Mouse (Mus musculus): ENCODE data around the gene Tpx2. TPM values are rescaled to one million over a fixed set of nuclear protein-coding genes. Genes with fewer than 3 reads are reported as not detected.
A peak's percentile ranks its signal among the peaks of the same experiment; 100 is the strongest.

Gene Tpx2
- polyA plus RNA-seq, 1 experiment from 2014 or later, result 16.1 TPM

- 54% methylated on average over 3 of the region's 3 CpGs for WGBS
- Histone ChIP-seq H3K4me3 (ENCODE audit: low read depth, low read length) (no peak overlapping the region), H3K4me1 (replicated peaks; ENCODE audit: control insufficient read depth, insufficient read depth, low read length) (peaks cover 15% of the 10 kb centered on the region), H3K36me3 (ENCODE audit: control insufficient read depth, insufficient read depth) (peaks cover 4% of the 10 kb centered on the region; the same call in 1 of the 2 replicates), H3K4me2 (replicated peaks; ENCODE audit: low read depth) (peak overlapping the region; percentile 27), H3K9me3 (ENCODE audit: control insufficient read depth) (no peaks in the 10 kb centered on the region), H3K9ac (ENCODE audit: low read depth, low read length) (no peak overlapping the region), H3K27me3 (replicated peaks; ENCODE audit: control insufficient read depth, insufficient read depth, low read length) (no peaks in the 10 kb centered on the region), H3K27ac (ENCODE audit: low read depth, low read length) (peak overlapping the region; percentile 51)
- no peak for TF ChIP-seq CTCF (IDR thresholded peaks at IDR 0.05; ENCODE audit: low read depth)
- ATAC-seq, result no peak
Measured at GRCm38 (mm10) chr2:152824438-152825167, 23.2 kb upstream of the Tpx2 start.

DNA sequence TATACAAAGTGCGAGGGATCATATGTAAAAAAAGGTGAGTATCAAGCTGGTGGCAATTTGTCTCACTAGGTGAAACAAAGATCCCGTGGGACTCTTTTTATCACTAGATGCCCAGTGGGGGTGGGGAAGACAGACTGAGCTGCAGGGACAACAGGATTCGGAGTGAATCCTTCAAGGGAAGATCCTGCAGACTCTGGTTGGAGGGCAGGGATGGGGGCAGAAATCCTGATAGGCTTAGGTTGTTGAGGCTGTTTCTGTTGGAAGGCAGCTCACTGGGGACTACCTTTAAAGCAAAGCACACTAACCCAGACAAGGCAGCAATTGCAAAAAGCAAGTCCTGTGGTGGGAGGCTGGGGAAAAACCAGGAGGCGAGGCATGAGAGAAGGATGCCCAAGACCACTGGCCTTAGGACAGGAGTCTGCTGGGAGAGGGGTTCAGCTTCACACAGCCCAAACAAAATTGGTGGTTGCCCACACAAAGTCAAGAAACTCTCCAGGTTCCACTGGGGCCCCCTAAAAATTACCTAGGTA lies 22.5 kb upstream of the Tpx2 start:
- Histone ChIP-seq H3K9ac (ENCODE audit: low read depth, low read length) (no peak overlapping the region), H3K4me1 (replicated peaks; ENCODE audit: control insufficient read depth, insufficient read depth, low read length) (peaks cover 15% of the 10 kb centered on the region), H3K27me3 (replicated peaks; ENCODE audit: control insufficient read depth, insufficient read depth, low read length) (no peaks in the 10 kb centered on the region), H3K36me3 (ENCODE audit: control insufficient read depth, insufficient read depth) (0 out of 2 replicates have a peak, but pooled peaks cover 2% of the 10 kb centered on the region), H3K9me3 (ENCODE audit: control insufficient read depth) (no peaks in the 10 kb centered on the region), H3K27ac (ENCODE audit: low read depth, low read length) (peak overlapping the region; percentile 51), H3K4me2 (replicated peaks; ENCODE audit: low read depth) (peak overlapping the region; percentile 27), H3K4me3 (ENCODE audit: low read depth, low read length) (no peak overlapping the region)
- TF ChIP-seq CTCF (IDR thresholded peaks at IDR 0.05; ENCODE audit: low read depth), result no peak
- 57% methylated on average over 4 of the region's 4 CpGs for WGBS
- no peak for ATAC-seq

DNA sequence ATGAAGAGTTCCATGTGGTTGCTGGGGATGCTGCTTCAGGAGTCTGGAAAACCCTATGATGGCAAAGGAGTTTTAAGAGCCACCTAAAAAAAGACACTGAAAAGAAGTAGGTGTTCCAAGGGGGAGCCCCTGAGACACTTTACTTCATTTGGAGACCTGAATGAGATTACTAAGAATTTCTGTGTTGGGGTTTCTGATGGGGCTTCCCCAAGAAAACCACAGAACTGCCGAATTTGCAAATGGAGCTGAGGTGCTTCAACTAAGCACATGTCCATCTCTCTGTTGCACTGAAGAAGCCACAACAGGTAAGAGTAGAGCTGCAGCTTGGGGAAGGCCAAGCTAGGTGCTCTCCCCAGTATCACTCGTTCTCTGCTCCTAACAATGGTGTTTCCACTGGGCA lies 22.1 kb upstream of the Tpx2 start:
- TF ChIP-seq CTCF (IDR thresholded peaks at IDR 0.05; ENCODE audit: low read depth), result no peak
- 85% methylated on average over 2 of the region's 2 CpGs for WGBS
- no peak for ATAC-seq
- Histone ChIP-seq H3K27ac (ENCODE audit: low read depth, low read length) (no peak overlapping the region), H3K9me3 (ENCODE audit: control insufficient read depth) (no peaks in the 10 kb centered on the region), H3K4me1 (replicated peaks; ENCODE audit: control insufficient read depth, insufficient read depth, low read length) (peaks cover 15% of the 10 kb centered on the region), H3K9ac (ENCODE audit: low read depth, low read length) (no peak overlapping the region), H3K36me3 (ENCODE audit: control insufficient read depth, insufficient read depth) (0 out of 2 replicates have a peak, but pooled peaks cover 2% of the 10 kb centered on the region), H3K27me3 (replicated peaks; ENCODE audit: control insufficient read depth, insufficient read depth, low read length) (no peaks in the 10 kb centered on the region), H3K4me2 (replicated peaks; ENCODE audit: low read depth) (no peak overlapping the region; the same call in 1 of the 2 replicates), H3K4me3 (ENCODE audit: low read depth, low read length) (no peak overlapping the region)

- no peak for TF ChIP-seq CTCF (IDR thresholded peaks at IDR 0.05; ENCODE audit: low read depth)
- H3K36me3 ChIP-seq (ENCODE audit: control insufficient read depth, insufficient read depth), result 0 out of 2 replicates have a peak, but pooled peaks cover 2% of the 10 kb centered on the region
- H3K9me3 ChIP-seq (ENCODE audit: control insufficient read depth), result no peaks in the 10 kb centered on the region
- peaks cover 15% of the 10 kb centered on the region for H3K4me1 ChIP-seq (replicated peaks; ENCODE audit: control insufficient read depth, insufficient read depth, low read length)
- H3K9ac ChIP-seq (ENCODE audit: low read depth, low read length), result no peak overlapping the region
- H3K4me3 ChIP-seq (ENCODE audit: low read depth, low read length), result no peak overlapping the region
- WGBS, result 74% methylated on average over 3 of the region's 3 CpGs
- H3K27me3 ChIP-seq (replicated peaks; ENCODE audit: control insufficient read depth, insufficient read depth, low read length), result no peaks in the 10 kb centered on the region
- H3K4me2 ChIP-seq (replicated peaks; ENCODE audit: low read depth), result no peak overlapping the region
- H3K27ac ChIP-seq (ENCODE audit: low read depth, low read length), result no peak overlapping the region
- no peak for ATAC-seq
Measured at GRCm38 (mm10) chr2:152826481-152826880, 21.3 kb upstream of the Tpx2 start.

DNA sequence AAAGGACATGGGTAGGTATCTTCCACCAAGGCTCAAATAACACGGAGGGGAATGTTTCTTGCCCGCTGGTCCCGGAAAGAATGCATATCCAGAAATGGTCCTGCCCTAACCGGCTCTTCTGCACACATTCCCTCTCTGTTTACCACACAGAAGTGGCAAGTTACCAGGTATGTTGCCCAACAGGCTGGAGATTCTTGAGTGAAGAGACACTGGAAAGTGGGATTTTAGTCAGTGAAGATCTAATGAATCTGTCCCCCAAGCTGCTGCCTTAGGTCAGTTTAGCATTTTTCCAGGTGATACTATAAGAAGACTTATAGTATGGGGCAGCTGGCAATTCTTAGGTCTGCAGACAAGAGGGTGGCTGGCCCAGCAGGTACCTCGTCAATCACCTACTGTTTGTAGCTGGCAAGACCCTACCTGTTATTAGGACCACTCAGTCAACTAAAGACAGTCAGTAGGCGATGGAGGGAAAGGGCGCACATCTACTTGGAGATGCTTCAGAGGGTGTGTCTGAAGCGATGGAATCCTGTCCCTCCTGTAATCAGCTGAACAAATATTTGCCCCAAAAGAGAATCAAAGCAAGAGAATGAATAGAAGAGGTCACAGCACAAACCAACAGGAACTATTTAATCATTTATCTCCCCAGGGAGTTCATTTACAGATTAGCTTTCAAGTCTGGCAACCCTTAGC lies 20.3 kb upstream of the Tpx2 start:
- Histone ChIP-seq H3K4me3 (ENCODE audit: low read depth, low read length) (peak overlapping the region; percentile 80; the same call in 1 of the 2 replicates), H3K36me3 (ENCODE audit: control insufficient read depth, insufficient read depth) (0 out of 2 replicates have a peak, but pooled peaks cover 2% of the 10 kb centered on the region), H3K27me3 (replicated peaks; ENCODE audit: control insufficient read depth, insufficient read depth, low read length) (no peaks in the 10 kb centered on the region), H3K4me1 (replicated peaks; ENCODE audit: control insufficient read depth, insufficient read depth, low read length) (peaks cover 15% of the 10 kb centered on the region), H3K27ac (ENCODE audit: low read depth, low read length) (peak overlapping the region; percentile 98), H3K4me2 (replicated peaks; ENCODE audit: low read depth) (peak overlapping the region; percentile 80), H3K9me3 (ENCODE audit: control insufficient read depth) (no peaks in the 10 kb centered on the region), H3K9ac (ENCODE audit: low read depth, low read length) (no peak overlapping the region; the same call in 1 of the 2 replicates)
- 46% methylated on average over 8 of the region's 8 CpGs for WGBS
- TF ChIP-seq CTCF (IDR thresholded peaks at IDR 0.05; ENCODE audit: low read depth), result no peak
- no peak for ATAC-seq

- Histone ChIP-seq H3K9ac (ENCODE audit: low read depth, low read length) (no peak overlapping the region), H3K27me3 (replicated peaks; ENCODE audit: control insufficient read depth, insufficient read depth, low read length) (no peaks in the 10 kb centered on the region), H3K4me2 (replicated peaks; ENCODE audit: low read depth) (peak overlapping the region; percentile 80), H3K27ac (ENCODE audit: low read depth, low read length) (peak overlapping the region; percentile 98), H3K36me3 (ENCODE audit: control insufficient read depth, insufficient read depth) (0 out of 2 replicates have a peak, but pooled peaks cover 2% of the 10 kb centered on the region), H3K4me1 (replicated peaks; ENCODE audit: control insufficient read depth, insufficient read depth, low read length) (peaks cover 12% of the 10 kb centered on the region), H3K4me3 (ENCODE audit: low read depth, low read length) (peak overlapping the region; percentile 80), H3K9me3 (ENCODE audit: control insufficient read depth) (no peaks in the 10 kb centered on the region)
- no peak for TF ChIP-seq CTCF (IDR thresholded peaks at IDR 0.05; ENCODE audit: low read depth)
- 38% methylated on average over 4 of the region's 4 CpGs for WGBS
- peak; percentile 18; the same call in 1 of the 2 replicates for ATAC-seq
Measured at GRCm38 (mm10) chr2:152828011-152828370, 19.8 kb upstream of the Tpx2 start.

Data from intestine, postnatal 0 days (tissue).